Mouse (Mus musculus) spleen, adult 2 months (tissue): Measurements from ENCODE around the gene Tstd3.

Source experiments
- CTCF ChIP-seq: fragments of 200-500 bp; IDR thresholded peaks from 2 replicates; pipeline ENCODE4 v1.5.1; 2011; ENCODE audit warnings: mild to moderate bottlenecking, inconsistent platforms; ENCODE audit not compliant: insufficient read depth, insufficient read length, insufficient replicate concordance; ENCODE audit errors: extremely low read depth
- POLR2A ChIP-seq: fragments of 200-500 bp; IDR thresholded peaks from 2 replicates; pipeline ENCODE4 v1.6.1; 2011; ENCODE audit warnings: low read depth, low read length, inconsistent platforms

DNA sequence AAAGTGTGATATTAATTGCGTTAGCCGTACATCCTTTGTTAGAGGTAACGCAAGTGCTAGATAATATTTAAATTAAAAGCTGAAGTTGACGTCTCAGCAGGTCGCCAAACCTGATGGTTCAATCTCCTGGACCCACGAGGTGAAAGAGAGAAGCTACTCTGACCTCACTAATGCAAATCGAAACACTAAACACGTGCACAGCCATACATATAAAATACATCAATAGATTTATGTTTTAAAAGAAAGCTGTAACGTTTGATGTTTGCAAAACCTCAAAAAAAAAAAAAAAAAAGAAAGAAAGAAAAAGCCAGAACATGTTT is 9.9 kb upstream of the Tstd3 start:
- TF ChIP-seq CTCF = no peak
- no peak for TF ChIP-seq POLR2A
